Mouse (Mus musculus) kidney, adult 11 months (tissue): ENCODE data around the gene Ece2.

Experiments used
- DNase-seq: peaks from one replicate; pipeline ENCODE4 v3.0.0; 2022

Ece2 gene

GRCm38 (mm10) chr16:20629731-20630634 is at the start of gene Ece2:
Gene Ece2, plus strand, starts transcription at chr16:20629828.
- no peak for DNase-seq

GRCm38 (mm10) chr16:20589366-20589938 is 40.2 kb upstream of the Ece2 start, which contains the start of gene Vwa5b2:
Gene Vwa5b2, plus strand, starts transcription at chr16:20589471.
- DNase-seq: no peak

DNA sequence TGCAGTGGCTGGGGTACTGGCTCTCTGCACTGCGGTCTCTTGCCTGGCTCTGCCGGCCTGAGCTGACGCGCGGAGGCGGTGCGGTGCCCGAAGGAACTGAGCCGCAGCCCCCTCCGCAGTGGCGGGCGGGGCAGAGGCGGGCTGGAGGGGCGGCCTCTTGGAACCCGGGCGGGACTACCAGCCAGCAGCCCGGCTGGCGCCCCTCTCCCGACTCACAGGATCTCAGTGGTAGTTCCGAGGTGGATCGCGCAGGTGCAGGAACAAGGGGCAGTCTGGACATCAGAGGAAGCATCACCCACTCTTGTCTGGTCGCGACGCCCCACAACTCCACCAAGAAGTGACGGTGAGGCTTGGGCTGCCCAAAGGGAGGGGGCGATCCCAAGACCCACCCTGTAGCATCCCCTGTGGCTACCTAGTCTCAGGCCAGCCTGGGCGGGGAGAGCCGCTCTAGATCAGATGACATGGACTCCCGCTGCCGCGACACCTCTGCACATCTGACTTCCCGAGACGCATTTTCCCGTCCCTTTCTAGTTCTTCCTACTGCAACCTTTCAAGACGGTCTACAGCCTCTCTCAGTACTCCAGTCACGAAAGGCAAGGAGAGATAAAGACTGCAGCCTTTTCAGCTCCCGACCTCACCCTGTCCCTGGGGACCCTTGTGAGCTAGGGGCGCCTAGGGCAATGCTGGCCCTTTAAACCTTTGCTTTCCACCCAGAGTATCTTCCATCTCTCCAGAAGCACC is 39.5 kb upstream of the Ece2 start:
- DNase-seq: no peak

DNA sequence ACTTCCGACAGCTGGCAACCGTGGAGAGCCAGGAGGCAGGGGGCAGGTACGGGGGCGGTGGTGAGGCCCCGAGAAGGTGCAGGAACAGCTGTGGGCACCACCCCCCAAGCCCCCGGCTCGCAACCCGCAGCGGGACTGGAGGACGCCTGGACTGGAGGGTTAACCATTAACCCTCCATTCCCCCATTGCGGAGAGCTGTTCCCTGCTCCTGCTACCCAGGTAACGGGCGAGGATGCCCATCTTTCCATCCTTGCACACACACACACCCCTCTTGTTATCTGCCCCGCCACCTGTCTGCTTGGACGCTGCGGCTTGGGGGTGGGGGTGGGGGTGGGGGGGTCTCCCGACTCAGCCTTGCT is 39.0 kb upstream of the Ece2 start:
- no peak for DNase-seq

- no peak for DNase-seq
These were observed 38.4 kb upstream of the Ece2 start for GRCm38 (mm10) chr16:20591076-20591705.

DNA sequence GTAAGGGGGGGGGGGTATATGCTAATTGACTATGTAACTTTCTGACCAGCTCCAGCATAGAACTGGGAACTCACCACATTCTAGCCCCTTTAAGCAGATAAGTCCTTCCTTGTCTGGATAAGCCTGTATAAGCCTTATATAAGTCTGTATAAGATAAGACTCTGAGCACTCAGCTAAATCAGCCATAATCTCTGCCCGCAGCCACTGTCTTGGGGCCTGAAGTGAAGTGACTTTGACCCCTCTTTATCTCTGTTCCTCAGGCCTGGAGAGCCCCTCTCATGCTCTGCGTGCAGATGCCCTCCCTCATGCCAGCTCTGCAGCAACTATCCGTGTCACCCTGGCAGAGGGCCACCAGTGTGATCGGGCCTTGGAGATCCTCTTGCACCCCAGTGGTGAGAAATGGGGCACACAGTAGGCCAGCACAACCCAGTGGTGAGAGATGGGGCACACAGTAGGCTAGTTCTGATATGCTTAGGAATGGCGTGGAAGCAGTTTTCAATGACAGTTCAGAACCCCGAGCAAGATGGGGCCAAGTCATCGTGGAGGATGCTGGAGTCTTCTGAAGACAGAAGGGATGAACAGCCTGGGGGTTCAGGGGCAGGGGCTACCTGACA is 34.5 kb upstream of the Ece2 start:
- no peak for DNase-seq

GRCm38 (mm10) chr16:20595737-20596136 is 33.9 kb upstream of the Ece2 start:
- no peak for DNase-seq

DNA sequence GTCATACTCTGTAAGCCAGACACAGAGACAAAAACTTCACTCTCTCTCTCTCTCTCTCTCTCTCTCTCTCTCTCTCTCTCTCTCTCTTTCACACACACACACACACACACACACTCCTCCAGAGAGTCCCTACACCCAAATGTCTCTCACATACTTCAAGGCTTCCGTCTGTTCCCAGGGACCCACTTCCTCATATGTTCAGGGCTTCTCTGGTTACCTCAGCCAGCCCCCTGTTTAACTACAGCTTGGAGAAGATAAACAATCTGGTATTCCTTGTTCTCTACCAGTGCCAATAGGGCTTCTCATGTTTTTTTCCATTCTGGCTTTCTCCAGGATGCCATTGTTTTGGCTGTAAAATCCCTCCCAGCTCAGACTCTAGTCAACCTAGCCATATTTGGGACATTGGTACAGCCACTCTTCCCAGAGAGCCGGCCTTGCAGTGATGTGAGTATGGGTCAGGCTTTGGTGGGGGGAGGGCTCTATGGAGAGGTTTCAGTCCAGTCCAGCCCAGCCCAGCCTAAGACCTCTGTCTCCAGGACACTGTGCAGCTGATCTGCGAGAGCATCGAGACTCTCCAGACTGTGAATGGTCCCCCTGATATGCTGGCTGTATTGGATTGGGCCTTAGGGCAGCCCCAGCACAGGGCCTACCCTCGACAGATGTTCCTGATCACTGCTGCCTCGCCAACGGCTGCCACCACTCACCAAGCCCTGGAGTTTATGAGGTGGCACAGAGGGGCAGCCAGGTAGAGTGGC is 32.8 kb upstream of the Ece2 start:
- no peak for DNase-seq

- no peak for DNase-seq
These were observed 29.1 kb upstream of the Ece2 start for GRCm38 (mm10) chr16:20600511-20600910.

DNA sequence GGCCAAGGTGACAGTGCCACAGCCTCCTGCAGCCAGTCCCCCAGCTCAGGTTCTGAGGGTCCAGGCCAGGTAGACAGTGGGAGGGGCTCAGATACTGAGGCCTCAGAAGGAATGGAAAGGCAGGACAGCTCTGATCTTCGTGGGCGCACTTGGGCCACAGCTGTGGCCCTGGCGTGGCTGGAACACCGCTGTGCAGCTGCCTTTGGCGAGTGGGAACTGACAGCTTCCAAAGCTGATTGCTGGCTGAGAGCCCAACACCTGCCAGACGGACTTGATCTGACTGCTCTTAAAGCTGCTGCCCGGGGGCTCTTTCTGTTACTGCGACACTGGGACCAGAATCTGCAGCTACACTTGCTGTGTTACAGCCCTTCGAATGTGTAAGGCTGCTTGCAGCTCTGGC is 24.9 kb upstream of the Ece2 start:
- no peak for DNase-seq

- peak; percentile 63 for DNase-seq
These were observed 18.9 kb upstream of the Ece2 start for GRCm38 (mm10) chr16:20610501-20611356.

- DNase-seq: peak; percentile 91
These were observed 18.0 kb upstream of the Ece2 start, which contains the start of the genes Eef1akmt4, Gm49333 and Alg3 for GRCm38 (mm10) chr16:20611357-20612227. Gene Eef1akmt4, plus strand, starts transcription at chr16:20611593. Gene Gm49333, plus strand, starts transcription at chr16:20611610. Gene Alg3, minus strand, starts transcription at chr16:20611735.

GRCm38 (mm10) chr16:20619541-20620398 is 9.9 kb upstream of the Ece2 start:
- peak; percentile 8 for DNase-seq

- no peak for DNase-seq
These were observed 9.3 kb upstream of the Ece2 start for GRCm38 (mm10) chr16:20620399-20620735.

- DNase-seq: no peak
These were observed 8.9 kb upstream of the Ece2 start for GRCm38 (mm10) chr16:20620751-20621190.

DNA sequence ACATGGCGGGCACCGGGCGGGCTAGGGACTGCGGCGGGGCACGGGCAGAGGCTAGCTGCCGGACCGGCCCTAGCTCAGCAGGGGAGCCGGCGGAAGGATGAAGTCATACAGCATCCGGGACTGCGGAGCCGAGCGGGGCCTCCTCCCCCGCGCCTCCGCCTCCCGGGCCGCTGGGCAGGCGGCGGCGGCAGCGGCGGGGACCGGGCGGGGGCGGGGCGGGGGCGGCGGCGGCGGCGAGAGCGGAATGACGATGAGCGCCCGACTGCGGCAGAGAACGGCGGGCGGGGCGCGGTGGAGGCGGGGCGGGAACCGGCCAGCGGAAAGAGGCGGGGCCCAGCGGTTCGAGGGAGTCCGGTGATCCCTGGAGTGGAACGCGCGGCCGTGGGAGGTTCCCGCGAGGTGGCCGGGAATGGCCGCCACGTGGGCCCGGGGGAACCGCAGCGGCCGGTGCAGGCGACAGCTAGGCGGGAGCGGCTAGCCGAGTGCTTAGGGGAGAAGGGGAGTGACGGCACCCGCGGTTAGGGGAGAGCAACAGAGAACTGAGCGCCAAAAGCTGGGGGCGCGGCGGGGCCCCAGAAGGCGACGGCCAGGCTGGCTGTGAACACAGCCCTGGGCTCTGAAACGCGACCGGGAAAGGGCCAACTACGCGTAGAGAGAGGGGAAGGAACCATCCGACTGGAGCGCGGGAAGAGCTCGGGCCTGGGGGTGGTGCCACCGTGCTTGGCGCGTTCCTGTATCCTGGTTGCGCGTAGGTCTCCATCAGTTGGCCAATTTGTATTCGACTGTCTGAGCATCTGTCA is 8.2 kb upstream of the Ece2 start, which contains the start of gene Camk2n2:
TSS of gene Camk2n2 (minus strand) at position 97 of the 800 bp plus-strand sequence.
- peak; percentile 66 for DNase-seq

- DNase-seq: peak; percentile 12
These were observed 7.5 kb upstream of the Ece2 start for GRCm38 (mm10) chr16:20621991-20622685.
